Mouse (Mus musculus): ENCODE data around the gene Pitx2. TPM values are rescaled to one million over a fixed set of nuclear protein-coding genes. Genes with fewer than 3 reads are reported as not detected.

Pitx2 gene
- polyA plus RNA-seq, 1 experiment = not detected

DNA sequence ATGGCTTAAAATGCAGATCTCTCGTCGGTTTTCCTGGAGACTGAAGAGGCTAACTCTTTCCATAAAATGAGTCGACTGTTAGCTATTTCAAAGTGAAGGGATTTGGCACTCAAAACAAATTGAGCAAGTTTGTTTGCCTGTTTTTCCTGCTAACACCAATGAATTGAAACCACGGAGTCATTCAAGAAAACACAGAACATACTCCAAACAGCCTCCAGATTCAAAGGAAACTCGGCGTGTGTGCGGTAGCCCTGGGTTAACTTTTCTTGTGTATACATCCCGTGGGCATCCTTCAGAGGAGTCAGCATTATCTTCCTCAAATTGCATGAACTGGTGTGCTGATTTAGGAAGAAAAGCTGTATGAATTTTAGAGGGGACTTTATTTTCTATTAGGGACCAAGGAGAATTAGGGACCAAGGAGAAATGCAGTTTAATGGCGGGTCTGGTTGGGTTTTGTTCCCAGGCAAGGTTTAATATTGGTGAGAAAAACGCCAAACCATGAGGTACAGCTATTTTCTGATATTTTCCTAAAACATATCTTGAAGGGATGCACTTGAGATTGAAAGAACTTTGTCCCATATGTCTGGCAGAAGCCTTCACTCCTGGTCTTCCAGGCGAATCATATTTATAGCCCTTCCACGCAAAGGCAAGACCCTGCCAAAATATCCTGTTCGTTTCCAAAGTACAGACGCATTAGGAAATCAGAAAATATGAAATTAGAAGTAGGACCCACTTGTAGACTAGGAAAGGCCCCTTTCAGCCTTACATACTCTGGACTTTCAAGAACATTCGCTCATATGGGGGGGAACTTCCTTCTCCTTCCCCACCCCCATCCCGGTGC, 1.7 kb upstream of the Pitx2 start:
- no peak for TF ChIP-seq GATA1 (IDR thresholded peaks at IDR 0.05; ENCODE audit: low read length)

GRCm38 (mm10) chr3:129198627-129198903, 1.1 kb upstream of the Pitx2 start:
- TF ChIP-seq GATA1 (IDR thresholded peaks at IDR 0.05; ENCODE audit: low read length) = no peak

DNA sequence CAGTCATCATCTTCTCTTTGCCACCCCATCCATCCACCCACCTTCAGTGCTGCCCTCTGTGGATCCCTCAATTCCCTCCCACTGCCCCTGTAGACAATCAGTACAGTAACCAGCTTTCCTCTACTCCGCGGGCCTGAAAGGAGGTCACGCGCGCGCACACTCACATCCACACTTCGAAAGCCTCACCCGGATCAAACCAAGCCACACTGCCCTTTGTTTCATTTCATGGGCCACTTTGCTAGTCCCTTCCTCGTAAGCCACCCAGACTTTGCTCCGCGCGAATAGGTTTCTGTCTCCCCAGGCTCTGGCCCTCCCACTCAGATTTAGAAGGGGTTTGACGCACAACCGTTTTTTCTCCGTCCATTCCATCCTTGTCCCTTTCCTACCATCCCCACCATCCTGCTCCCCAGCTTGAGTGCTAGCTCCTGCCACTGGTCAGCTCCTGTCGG, 494 bp upstream of the Pitx2 start:
- no peak for TF ChIP-seq GATA1 (IDR thresholded peaks at IDR 0.05; ENCODE audit: low read length)

GRCm38 (mm10) chr3:129200501-129200890, 818 bp downstream of the Pitx2 start:
- no peak for TF ChIP-seq GATA1 (IDR thresholded peaks at IDR 0.05; ENCODE audit: low read length)

DNA sequence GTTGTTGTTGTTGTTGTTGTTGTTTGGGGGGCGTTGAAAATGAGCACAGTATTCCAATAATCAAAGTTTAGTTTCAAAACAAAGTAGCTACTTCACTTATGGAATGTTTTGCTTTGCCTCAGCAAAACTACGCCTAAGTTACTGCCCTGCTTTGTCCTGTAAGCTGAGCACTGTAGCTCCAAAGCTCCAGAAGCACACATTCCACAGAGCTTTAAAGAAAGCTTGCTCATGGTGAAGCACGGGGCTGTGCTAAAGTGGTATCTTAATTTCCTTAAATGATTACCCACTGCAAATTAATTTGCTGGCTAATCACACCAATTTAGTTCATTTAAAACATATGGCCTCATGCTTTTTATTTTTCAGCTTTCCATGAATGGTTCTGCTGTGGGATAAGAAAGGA, 1.5 kb downstream of the Pitx2 start:
- TF ChIP-seq GATA1 (IDR thresholded peaks at IDR 0.05; ENCODE audit: low read length) = no peak

- no peak for TF ChIP-seq GATA1 (IDR thresholded peaks at IDR 0.05; ENCODE audit: low read length)
Measured at GRCm38 (mm10) chr3:129201681-129202255, 2.1 kb downstream of the Pitx2 start.

DNA sequence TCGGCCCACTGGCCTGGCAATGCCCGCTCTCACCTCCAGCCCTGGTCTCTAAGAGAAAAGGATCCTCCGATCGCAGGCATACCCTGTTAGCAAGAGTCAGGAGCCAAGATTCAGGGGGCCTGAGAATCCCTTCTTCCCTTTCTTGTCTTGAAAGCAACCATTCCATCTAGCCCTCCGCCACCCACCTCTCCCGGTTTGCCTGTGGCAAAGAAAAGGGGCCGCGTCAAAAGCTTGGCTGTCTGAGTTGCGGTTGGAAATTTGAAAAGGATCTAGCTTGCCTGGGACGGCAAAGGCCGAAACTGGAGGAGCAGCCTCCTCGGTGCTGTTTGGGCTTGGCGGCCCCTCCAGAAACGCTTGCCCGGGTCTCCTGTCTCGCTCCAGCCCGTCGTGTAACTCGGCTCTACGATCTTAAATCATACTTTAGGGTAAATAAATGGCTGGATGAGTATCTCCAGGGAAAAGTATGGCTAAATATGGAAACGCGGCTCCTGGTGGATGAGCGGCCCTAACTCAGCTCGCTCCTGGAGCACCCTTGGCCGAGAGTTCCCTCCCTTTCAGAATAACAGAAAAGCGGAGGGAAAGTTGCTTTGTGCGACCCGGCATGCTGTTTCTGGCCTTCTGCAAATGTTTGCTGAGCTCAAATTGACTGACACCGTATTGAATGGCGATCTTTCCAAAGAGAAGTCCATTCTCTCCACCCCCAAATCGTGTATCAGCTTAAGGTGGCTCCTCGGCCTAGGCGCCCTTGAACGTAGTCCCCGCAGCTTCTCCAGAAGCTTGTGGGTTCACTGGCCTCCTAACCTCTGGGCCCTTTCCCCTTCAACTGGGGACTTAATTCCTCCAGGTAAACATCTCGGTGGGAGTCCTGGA, 3.4 kb downstream of the Pitx2 start:
- TF ChIP-seq GATA1 (IDR thresholded peaks at IDR 0.05; ENCODE audit: low read length) = no peak

- no peak for TF ChIP-seq GATA1 (IDR thresholded peaks at IDR 0.05; ENCODE audit: low read length)
Measured at GRCm38 (mm10) chr3:129203761-129204440, 4.2 kb downstream of the Pitx2 start.

DNA sequence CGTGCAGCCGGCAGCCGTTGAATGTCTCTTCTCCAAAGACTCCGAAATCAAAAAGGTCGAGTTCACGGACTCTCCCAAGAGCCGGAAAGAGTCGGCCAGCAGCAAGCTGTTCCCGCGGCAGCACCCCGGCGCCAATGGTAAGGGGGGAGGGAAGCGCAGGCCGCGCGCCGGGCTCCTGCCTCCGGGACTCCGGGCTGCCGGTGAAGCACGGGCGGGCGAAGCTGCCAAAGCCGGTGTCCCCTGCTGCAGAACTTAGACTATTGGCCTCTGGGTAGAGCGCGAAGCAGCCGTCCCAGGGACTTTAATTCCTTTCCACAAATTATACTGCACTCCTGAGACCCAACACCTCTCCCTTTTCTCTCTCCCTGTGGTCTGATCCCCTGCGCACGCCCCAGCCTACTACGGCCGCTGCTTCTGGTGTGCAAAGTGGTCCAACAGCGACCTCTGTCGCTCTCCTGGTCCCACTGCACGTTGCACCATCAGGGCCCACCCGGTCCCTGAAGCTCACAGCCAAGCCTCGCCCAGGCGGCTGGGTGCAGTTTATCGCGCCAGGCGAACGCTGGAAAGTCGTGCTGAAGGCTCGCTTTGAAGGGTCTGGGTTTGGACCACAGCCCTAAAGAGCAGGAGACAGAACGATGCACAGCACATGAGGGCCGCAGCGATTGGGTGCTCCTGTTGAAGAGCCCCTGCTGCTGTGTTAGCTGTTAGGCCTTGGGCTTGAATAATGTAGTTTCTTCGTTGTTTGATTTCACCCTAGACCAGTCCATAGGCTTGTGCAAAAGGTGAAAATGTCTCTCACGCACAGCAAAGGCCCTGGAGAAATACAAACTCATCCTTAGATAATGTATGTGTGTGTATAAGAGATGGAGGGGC, 5.0 kb downstream of the Pitx2 start:
- no peak for TF ChIP-seq GATA1 (IDR thresholded peaks at IDR 0.05; ENCODE audit: low read length)

DNA sequence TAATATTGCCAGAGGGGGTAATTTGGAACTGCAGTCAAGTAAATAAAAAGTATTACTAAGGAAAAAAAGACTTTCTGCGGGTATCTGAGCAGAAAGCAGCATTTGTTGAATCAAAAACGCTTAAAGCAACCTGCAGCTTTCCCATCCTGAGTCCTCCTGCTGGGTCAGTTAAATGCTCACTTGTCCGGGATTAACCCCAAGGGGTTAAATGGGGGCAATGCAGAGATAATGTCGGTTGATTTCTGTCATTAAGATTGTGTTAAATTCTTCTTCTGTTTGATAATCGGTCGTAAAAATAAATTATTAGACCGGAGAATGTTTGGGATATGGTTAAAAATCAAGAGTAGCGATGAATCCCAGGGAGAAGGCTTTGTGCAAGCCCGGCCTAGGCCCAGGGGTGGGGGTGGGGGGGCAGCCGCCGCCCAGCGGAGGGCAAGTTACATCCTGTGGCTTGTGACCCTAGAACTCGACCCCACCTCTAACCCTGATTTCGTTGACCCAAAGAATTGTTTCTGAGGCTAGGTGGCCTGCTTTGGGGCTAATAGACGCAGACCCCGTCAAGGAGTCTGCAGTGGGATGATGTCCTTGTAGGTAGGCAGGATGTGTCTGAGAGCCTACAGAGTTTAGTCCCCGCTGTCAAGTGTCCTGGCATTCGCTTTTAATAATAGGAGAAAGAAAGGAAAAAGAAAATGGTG, 6.0 kb downstream of the Pitx2 start:
- TF ChIP-seq GATA1 (IDR thresholded peaks at IDR 0.05; ENCODE audit: low read length) = no peak

DNA sequence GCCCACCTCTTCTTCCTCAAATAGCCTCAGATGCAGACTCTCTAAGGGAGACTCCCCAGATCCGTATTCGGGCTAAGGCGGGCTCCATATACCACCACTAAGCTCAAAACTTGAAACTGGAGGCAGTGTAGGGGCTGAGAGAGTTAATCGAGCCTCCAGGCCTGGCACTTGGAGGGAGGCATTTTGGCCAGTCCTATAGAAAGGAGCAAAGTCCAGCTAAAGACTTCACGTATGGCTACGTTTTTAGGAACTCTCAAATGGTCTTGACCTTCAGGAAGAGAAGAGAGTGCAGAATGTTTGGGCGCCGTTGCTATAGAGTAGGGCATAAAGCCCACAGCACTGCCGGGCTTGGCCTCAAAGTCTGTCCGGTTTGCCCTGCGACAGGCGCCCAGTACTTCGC, 7.1 kb downstream of the Pitx2 start:
- no peak for TF ChIP-seq GATA1 (IDR thresholded peaks at IDR 0.05; ENCODE audit: low read length)

DNA sequence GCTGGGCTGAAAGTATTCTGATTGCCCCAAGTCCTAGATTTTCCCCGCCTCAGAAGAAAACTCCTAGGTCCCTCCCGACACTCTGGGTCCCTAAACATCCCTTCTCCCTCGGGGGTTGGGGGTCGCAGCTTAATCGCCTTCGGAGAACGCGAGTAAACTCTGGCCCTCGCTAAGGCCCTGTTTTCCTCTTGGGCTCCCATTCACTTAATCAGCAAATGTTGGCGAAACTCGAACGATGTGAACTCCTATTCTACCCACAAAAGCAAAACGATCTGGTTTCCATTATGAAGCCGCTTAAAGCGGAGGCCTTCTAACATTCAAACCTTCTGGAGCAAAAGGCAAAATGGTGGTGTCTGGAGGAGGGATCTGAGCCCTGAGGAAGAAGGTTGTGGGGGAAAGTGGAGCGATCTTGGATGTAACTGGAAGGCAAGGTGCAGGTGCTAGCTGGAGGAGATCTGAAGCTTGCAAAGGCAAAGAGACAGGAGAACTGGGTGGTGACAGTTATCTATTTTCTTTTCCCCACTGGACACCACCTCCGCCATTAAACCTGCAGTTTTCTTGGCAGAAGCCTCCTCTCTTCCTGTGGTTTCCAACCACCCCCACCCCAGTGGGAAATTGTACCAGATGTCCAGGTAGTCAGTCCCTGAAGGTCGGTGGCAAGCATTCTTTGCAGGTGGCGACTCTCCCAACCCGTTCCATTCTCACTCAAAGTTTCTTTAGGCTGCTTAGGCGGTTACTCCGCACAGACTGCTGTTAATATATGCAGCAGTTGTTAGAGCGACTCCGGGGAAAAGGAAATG, 7.8 kb downstream of the Pitx2 start:
- no peak for TF ChIP-seq GATA1 (IDR thresholded peaks at IDR 0.05; ENCODE audit: low read length)

GRCm38 (mm10) chr3:129208031-129208380, 8.3 kb downstream of the Pitx2 start:
- no peak for TF ChIP-seq GATA1 (IDR thresholded peaks at IDR 0.05; ENCODE audit: low read length)

Data from G1E-ER4 (cell line).